Mouse (Mus musculus): ENCODE results near the gene Ccdc62. TPM values are rescaled to one million over a fixed set of nuclear protein-coding genes. Genes with fewer than 3 reads are reported as not detected.

The Ccdc62 gene
- polyA plus RNA-seq, 1 experiment = 5.4 TPM

DNA sequence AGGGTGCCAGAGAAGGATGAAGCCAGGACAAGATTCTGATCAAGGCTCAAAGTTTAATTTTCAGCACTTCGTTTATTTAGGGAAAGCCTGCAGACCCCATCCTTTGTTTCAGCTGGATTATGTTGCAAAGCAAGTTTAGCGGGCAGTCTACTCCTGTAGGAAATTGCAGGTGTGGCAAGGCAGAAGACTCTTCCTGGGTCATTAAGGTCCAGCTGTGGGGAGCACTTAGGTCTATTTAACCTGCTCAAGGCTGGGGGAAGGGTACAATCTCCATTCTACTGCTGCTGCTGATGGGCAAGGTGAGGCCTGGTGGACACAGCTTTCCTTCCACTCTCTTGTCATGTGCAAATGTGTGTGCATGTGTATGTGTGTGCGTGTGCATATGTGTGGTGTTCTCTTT is 28.5 kb downstream of the Ccdc62 start:
- TF ChIP-seq CTCF (IDR thresholded peaks at IDR 0.05; ENCODE audit: extremely low read depth, insufficient read depth, low read length) (no peak), POLR2A (IDR thresholded peaks at IDR 0.05; ENCODE audit: extremely low read depth, insufficient read depth, low read length) (no peak)
- H3K4me1 ChIP-seq (ENCODE audit: control insufficient read depth, insufficient read depth, low read length) = peaks cover 3% of the 10 kb centered on the region; the same call in 1 of the 2 replicates
- no peak overlapping the region for H3K4me3 ChIP-seq (ENCODE audit: insufficient read depth, low read length)
- H3K27ac ChIP-seq (ENCODE audit: insufficient read depth, low read length) = no peak overlapping the region

- Histone ChIP-seq H3K4me3 (ENCODE audit: insufficient read depth, low read length) (no peak overlapping the region), H3K4me1 (ENCODE audit: control insufficient read depth, insufficient read depth, low read length) (0 out of 2 replicates have a peak, but pooled peaks cover 1% of the 10 kb centered on the region), H3K27ac (ENCODE audit: insufficient read depth, low read length) (no peak overlapping the region)
- no peak for TF ChIP-seq POLR2A (IDR thresholded peaks at IDR 0.05; ENCODE audit: extremely low read depth, insufficient read depth, low read length)
- no peak for TF ChIP-seq CTCF (IDR thresholded peaks at IDR 0.05; ENCODE audit: extremely low read depth, insufficient read depth, low read length)
These were observed 29.6 kb downstream of the Ccdc62 start for GRCm38 (mm10) chr5:123960129-123960528.

- TF ChIP-seq POLR2A (IDR thresholded peaks at IDR 0.05; ENCODE audit: extremely low read depth, insufficient read depth, low read length) (no peak), CTCF (IDR thresholded peaks at IDR 0.05; ENCODE audit: extremely low read depth, insufficient read depth, low read length) (no peak)
- H3K4me1 ChIP-seq (ENCODE audit: control insufficient read depth, insufficient read depth, low read length) = 0 out of 2 replicates have a peak, but pooled peaks cover 1% of the 10 kb centered on the region
- no peak overlapping the region for H3K27ac ChIP-seq (ENCODE audit: insufficient read depth, low read length)
- no peak overlapping the region for H3K4me3 ChIP-seq (ENCODE audit: insufficient read depth, low read length)
These were observed 30.6 kb downstream of the Ccdc62 start for GRCm38 (mm10) chr5:123961046-123961445.

DNA sequence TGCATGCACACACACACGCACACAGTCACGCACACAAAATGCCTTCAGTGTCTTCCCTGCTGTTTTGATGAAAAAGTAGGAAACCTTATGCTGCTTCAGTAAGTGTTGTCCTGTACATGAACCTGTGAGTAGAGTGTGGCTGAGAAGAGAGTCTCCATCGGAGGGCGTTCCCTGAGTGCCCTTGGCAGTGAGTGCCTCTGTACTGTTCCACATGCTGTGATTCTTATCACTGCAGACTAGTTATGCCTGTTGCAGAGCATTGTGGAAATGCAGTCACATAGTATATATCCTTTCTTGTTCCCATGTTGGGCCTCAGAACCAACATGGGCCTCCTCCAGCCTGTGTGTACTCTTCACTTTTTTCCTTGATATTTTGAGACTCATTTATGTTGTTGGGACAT is 33.7 kb downstream of the Ccdc62 start:
- Histone ChIP-seq H3K4me3 (ENCODE audit: insufficient read depth, low read length) (no peak overlapping the region), H3K4me1 (ENCODE audit: control insufficient read depth, insufficient read depth, low read length) (peaks cover under 1% of the 10 kb centered on the region; the same call in 1 of the 2 replicates), H3K27ac (ENCODE audit: insufficient read depth, low read length) (no peak overlapping the region)
- TF ChIP-seq POLR2A (IDR thresholded peaks at IDR 0.05; ENCODE audit: extremely low read depth, insufficient read depth, low read length) (no peak), CTCF (IDR thresholded peaks at IDR 0.05; ENCODE audit: extremely low read depth, insufficient read depth, low read length) (no peak)

DNA sequence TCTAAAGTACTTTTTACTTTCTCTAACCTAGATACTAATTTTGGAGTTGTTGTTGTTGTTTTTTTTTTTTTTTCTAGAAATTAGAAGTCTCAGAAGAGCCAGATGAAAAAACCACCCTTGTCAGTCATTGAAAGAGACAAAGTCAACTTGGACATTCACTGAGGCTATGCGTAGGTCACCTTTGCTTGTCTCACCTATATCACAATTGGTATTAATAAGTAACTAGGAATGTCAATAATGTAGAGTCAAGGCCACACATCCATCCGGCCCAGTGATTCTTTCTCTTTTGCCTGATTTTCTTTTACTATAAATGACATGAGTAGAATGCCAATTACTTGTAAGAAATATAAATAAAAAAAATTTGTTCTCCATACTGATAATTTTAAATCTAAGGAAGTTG is 36.3 kb downstream of the Ccdc62 start:
- Histone ChIP-seq H3K4me3 (ENCODE audit: insufficient read depth, low read length) (no peak overlapping the region), H3K4me1 (ENCODE audit: control insufficient read depth, insufficient read depth, low read length) (peaks cover 2% of the 10 kb centered on the region), H3K27ac (ENCODE audit: insufficient read depth, low read length) (no peak overlapping the region)
- no peak for TF ChIP-seq CTCF (IDR thresholded peaks at IDR 0.05; ENCODE audit: extremely low read depth, insufficient read depth, low read length)
- no peak for TF ChIP-seq POLR2A (IDR thresholded peaks at IDR 0.05; ENCODE audit: extremely low read depth, insufficient read depth, low read length)

DNA sequence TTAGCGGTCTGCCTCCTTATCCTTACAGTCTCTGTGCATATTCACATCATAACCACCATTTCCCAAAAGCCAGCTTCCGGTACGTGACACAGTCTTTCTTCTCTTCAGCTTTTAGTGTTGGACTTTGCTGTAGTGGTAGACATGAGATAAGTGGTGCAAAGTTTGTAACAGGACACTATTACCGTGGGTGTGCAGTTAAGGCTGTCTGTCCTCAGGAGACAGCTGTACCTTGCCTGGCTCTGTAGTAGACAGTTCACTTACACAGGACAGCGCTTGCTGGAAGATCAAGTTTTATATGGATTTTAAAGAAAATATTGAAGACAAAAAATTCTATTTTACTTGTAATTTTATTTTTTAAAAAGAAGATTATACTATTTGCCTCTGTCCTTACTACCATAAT is 38.0 kb downstream of the Ccdc62 start:
- TF ChIP-seq CTCF (IDR thresholded peaks at IDR 0.05; ENCODE audit: extremely low read depth, insufficient read depth, low read length) (no peak), POLR2A (IDR thresholded peaks at IDR 0.05; ENCODE audit: extremely low read depth, insufficient read depth, low read length) (no peak)

GRCm38 (mm10) chr5:123969216-123969615 is 38.7 kb downstream of the Ccdc62 start:
- H3K27ac ChIP-seq (ENCODE audit: insufficient read depth, low read length) = no peak overlapping the region
- peaks cover 2% of the 10 kb centered on the region for H3K4me1 ChIP-seq (ENCODE audit: control insufficient read depth, insufficient read depth, low read length)
- H3K4me3 ChIP-seq (ENCODE audit: insufficient read depth, low read length) = no peak overlapping the region
- TF ChIP-seq CTCF (IDR thresholded peaks at IDR 0.05; ENCODE audit: extremely low read depth, insufficient read depth, low read length) (no peak), POLR2A (IDR thresholded peaks at IDR 0.05; ENCODE audit: extremely low read depth, insufficient read depth, low read length) (no peak)

More for the DNA sequence above, 38.0 kb downstream of the Ccdc62 start:
- Histone ChIP-seq H3K27ac (ENCODE audit: insufficient read depth, low read length) (no peak overlapping the region), H3K4me3 (ENCODE audit: insufficient read depth, low read length) (no peak overlapping the region), H3K4me1 (ENCODE audit: control insufficient read depth, insufficient read depth, low read length) (peaks cover 2% of the 10 kb centered on the region)

DNA sequence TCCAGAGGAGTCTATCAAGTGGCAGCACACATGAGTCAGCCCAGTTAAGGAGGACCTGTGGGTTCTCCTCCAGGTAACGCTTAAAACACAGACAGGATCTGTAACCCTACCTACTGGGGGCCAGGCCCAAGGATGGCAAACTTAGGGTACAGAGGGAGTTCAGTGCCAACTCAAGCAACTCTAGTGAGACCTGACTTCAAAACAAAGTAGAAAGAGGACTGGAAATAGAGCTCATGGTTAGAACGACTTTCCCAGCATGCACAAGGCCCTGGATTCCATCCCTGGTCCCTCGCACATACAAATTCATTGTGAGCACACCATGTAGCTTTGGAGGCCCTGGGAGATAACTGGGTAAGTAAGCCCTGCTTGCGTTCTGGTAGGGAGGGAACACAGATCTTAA is 40.1 kb downstream of the Ccdc62 start:
- Histone ChIP-seq H3K27ac (ENCODE audit: insufficient read depth, low read length) (no peak overlapping the region), H3K4me3 (ENCODE audit: insufficient read depth, low read length) (no peak overlapping the region)
- no peak for TF ChIP-seq POLR2A (IDR thresholded peaks at IDR 0.05; ENCODE audit: extremely low read depth, insufficient read depth, low read length)
- TF ChIP-seq CTCF (IDR thresholded peaks at IDR 0.05; ENCODE audit: extremely low read depth, insufficient read depth, low read length) = no peak

GRCm38 (mm10) chr5:123972453-123972852 is 42.0 kb downstream of the Ccdc62 start:
- H3K27ac ChIP-seq (ENCODE audit: insufficient read depth, low read length) = no peak overlapping the region
- peaks cover 7% of the 10 kb centered on the region for H3K4me1 ChIP-seq (ENCODE audit: control insufficient read depth, insufficient read depth, low read length)
- no peak overlapping the region for H3K4me3 ChIP-seq (ENCODE audit: insufficient read depth, low read length)
- TF ChIP-seq CTCF (IDR thresholded peaks at IDR 0.05; ENCODE audit: extremely low read depth, insufficient read depth, low read length) (no peak), POLR2A (IDR thresholded peaks at IDR 0.05; ENCODE audit: extremely low read depth, insufficient read depth, low read length) (no peak)

More for the DNA sequence above, 40.1 kb downstream of the Ccdc62 start:
- H3K4me1 ChIP-seq (ENCODE audit: control insufficient read depth, insufficient read depth, low read length) = peaks cover 6% of the 10 kb centered on the region

DNA sequence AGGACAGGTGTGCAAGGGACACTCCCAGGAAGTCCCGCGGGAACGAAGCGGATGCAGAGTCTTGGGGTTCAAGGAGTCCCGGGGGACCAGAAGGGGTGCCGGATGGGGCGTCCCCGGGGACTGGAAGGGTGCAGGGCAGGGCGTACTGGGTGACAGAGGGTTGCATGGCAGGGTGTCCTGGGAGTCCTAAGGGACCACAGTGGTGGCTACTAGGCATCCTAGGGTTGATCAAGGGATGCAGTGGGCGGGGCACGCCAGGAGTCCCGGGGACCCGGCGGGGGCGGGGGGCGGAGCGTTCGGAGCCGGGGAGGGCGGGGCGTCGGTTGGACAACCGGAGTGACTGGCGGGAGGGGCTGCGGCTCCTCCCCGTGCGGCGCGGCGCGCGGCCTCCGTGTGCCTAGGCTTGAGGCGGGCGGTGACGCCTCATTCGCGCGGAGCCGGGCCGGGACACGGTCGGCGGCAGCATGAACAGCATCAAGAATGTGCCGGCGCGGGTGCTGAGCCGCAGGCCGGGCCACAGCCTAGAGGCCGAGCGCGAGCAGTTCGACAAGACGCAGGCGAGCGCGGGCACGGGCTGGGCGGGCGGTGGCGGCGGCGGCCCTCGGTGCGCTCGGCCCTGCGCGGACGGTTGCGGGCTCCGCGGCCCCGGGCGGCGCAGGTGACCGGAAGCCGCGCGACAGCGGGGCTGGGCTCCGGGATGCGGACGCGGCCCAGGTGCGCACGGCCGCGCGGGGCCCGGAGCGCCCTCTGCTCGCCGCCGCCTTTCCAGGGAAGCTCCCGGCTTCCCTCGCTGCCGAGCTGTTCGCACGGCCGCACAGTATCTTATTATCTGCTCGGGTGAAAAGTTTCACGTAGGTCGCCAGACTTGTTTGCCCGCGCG is 43.1 kb downstream of the Ccdc62 start, which contains the start of gene Hip1r:
Gene Hip1r, plus strand, starts transcription at position 330 of the 880 bp plus-strand sequence.
- peak within 1 kb of the TSS; percentile 80 for H3K4me3 ChIP-seq (ENCODE audit: insufficient read depth, low read length)
- peak within 1 kb of the TSS; percentile 41; the same call in 1 of the 2 replicates for H3K27ac ChIP-seq (ENCODE audit: insufficient read depth, low read length)
- TF ChIP-seq POLR2A (IDR thresholded peaks at IDR 0.05; ENCODE audit: extremely low read depth, insufficient read depth, low read length) = 0 out of 2 replicates have a peak, but pooled peaks have one; percentile 36
- no peak for TF ChIP-seq CTCF (IDR thresholded peaks at IDR 0.05; ENCODE audit: extremely low read depth, insufficient read depth, low read length)
- peaks cover 7% of the 10 kb centered on the region for H3K4me1 ChIP-seq (ENCODE audit: control insufficient read depth, insufficient read depth, low read length)
